Mouse (Mus musculus) hindbrain, embryonic 15.5 days (tissue): ENCODE data around the gene Ankrd65. TPM values are rescaled to one million over a fixed set of nuclear protein-coding genes. Genes with fewer than 3 reads are reported as not detected.

Experiments used
- ATAC-seq: fragments of 200-750 bp; cut with Nextera tagmentation; 2 replicates; pipeline ENCODE4 v1.8.0; 2017; ENCODE audit warnings: low read depth, moderate number of reproducible peaks, moderate TSS enrichment; ENCODE audit not compliant: low FRiP score
- H3K27ac ChIP-seq: fragments of 300-500 bp; sonication (generic); replicated peaks from 2 replicates; pipeline ENCODE4 v1.5.1; 2015; ENCODE audit warnings: mild to moderate bottlenecking, inconsistent platforms
- H3K27me3 ChIP-seq: fragments of 300-500 bp; sonication (generic); 2 replicates; pipeline ENCODE4 v1.6.1; 2015; ENCODE audit warnings: control low read depth, inconsistent platforms
- H3K36me3 ChIP-seq: fragments of 300-500 bp; sonication (generic); 2 replicates; pipeline ENCODE4 v1.6.1; 2015; ENCODE audit warnings: control low read depth, inconsistent platforms
- H3K4me1 ChIP-seq: fragments of 300-500 bp; sonication (generic); replicated peaks from 2 replicates; pipeline ENCODE4 v1.6.1; 2015; ENCODE audit warnings: control low read depth, inconsistent platforms
- H3K4me2 ChIP-seq: fragments of 300-500 bp; sonication (generic); 2 replicates; pipeline ENCODE4 v1.6.1; 2015; ENCODE audit warnings: moderate library complexity, mild to moderate bottlenecking, inconsistent platforms
- H3K4me3 ChIP-seq: fragments of 300-500 bp; sonication (generic); 2 replicates; pipeline ENCODE4 v1.5.1; 2015; ENCODE audit warnings: mild to moderate bottlenecking, inconsistent platforms
- H3K9ac ChIP-seq: fragments of 300-500 bp; sonication (generic); 2 replicates; pipeline ENCODE4 v1.6.1; 2015; ENCODE audit warnings: inconsistent platforms
- H3K9me3 ChIP-seq: fragments of 300-500 bp; sonication (generic); 2 replicates; pipeline ENCODE4 v1.6.1; 2016; ENCODE audit warnings: control low read depth, inconsistent platforms
- WGBS: fragments of 180-500 bp; shearing (Covaris S2); methylation state at CpG from one replicate; pipeline ENCODE4 v1.1.7; 2015; 5-methylcytosine and 5-hydroxymethylcytosine counted together
- microRNA-seq: library from miRNA; unstranded; fragments of <30 nt; microRNA quantifications from one replicate; pipeline ENCODE4, GENCODE M21; 2016
- polyA plus RNA-seq: library from polyadenylated mRNA; unstranded; fragments of >200 nt; fragmentation: Nextera tagmentation; extraction: Ambion mirVana; gene quantifications from 2 replicates; pipeline ENCODE4 v1.2.1, GENCODE M21; 2015

The Ankrd65 gene
- polyA plus RNA-seq, 1 experiment from 2014 or later: not detected

DNA sequence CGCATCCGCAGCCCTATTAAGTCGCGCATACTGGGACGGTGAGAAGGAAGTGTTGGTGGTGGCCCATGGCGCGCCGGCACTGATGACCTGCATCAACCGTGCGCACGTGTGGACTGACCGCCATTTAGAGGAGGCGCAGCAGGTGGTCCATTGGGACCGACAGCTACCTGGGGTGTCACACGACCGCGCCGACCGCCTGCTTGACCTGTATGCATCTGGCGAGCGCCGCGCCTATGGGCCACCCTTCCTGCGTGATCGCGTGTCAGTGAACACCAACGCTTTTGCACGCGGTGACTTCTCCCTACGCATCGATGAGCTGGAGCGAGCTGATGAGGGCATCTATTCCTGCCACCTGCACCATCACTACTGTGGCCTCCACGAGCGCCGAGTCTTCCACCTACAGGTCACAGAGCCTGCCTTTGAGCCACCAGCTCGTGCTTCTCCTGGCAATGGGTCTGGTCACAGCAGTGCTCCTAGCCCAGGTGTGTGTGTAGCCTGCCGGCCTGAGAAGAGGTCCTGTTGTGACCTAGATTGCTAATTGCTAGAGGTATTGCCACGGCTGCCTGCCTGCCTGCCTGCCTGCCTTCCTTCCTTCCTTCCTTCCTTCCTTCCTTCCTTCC lies 51.5 kb downstream of the Ankrd65 start:
- Histone ChIP-seq H3K36me3 (no peaks in the 10 kb centered on the region), H3K9ac (no peak overlapping the region), H3K4me1 (peaks cover 20% of the 10 kb centered on the region), H3K27me3 (peaks cover 6% of the 10 kb centered on the region), H3K27ac (no peak overlapping the region), H3K9me3 (no peaks in the 10 kb centered on the region), H3K4me2 (peak overlapping the region; percentile 52), H3K4me3 (0 out of 2 replicates have a peak overlapping the region, but pooled peaks have one; percentile 21)
- ATAC-seq: no peak
- WGBS: 35% methylated on average over 38 of the region's 38 CpGs

DNA sequence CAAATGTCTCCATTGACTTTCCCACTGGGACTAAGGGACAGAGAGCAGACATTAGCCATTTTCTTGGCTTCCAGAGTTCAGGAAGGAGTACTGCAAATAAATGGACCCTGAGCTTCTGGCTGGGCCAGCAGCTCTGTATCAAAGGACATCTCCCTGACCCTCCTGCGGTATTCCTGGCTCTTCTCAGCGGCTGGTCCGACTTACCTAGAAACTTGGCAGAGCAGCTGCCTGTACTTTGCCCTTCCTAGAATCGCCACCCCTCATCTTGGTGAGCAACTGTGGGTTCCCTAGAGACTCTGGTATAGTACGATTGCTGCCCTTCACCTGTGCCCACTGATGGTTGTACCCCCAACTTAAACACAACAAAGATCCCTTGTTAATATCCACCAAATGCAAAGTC lies 53.0 kb downstream of the Ankrd65 start:
- Histone ChIP-seq H3K4me3 (no peak overlapping the region), H3K4me2 (no peak overlapping the region), H3K36me3 (no peaks in the 10 kb centered on the region), H3K9ac (no peak overlapping the region), H3K9me3 (no peaks in the 10 kb centered on the region), H3K27ac (no peak overlapping the region), H3K4me1 (peaks cover 24% of the 10 kb centered on the region), H3K27me3 (peaks cover 6% of the 10 kb centered on the region)
- 88% methylated on average over 5 of the region's 5 CpGs for WGBS
- ATAC-seq: no peak

DNA sequence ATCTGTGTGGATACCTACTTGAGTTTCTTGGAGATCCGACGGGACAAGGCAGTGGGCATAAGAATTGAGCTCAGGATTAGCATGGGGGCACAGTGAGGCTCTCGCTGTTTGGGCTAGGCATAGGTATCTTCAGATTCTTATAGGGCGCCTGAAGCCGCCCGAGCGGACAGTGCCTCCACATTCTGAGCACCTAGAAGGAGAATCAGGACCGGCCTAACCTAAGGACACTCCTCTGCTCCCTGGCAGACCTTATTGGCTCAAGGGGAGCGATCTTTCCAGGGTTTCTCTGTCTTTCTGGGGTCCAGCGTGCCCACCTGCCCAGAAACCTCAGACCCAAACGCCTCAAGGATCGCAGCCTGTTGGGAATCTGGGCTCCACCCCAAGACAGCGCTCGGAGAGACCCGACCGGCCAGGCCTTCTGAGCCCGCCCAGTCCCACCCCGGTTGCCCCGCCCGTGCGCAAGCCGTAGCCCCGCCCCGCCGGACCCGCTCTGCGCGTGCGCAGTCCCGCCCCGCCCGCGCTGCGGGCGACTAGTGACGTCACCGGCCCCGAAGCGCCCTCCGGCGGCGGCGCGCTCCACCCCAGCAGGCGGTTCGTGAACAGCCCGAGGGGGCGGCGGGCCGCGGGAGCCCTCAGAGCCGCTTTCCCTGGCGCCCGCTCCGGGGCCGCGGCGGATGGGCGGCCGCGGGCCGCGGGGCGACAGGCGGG lies 56.8 kb downstream of the Ankrd65 start, which contains the start of gene Dvl1:
TSS of gene Dvl1 (plus strand) at position 532 of the 708 bp plus-strand sequence.
- Histone ChIP-seq H3K4me3 (peak within 1 kb of the TSS; percentile 51), H3K36me3 (no peaks in the 10 kb centered on the region), H3K9me3 (no peaks in the 10 kb centered on the region), H3K4me2 (peak within 1 kb of the TSS; percentile 84), H3K27ac (peak within 1 kb of the TSS; percentile 85), H3K4me1 (peaks cover 45% of the 10 kb centered on the region), H3K9ac (peak within 1 kb of the TSS; percentile 96), H3K27me3 (no peaks in the 10 kb centered on the region)
- WGBS: 5% methylated on average over 28 of the region's 65 CpGs
- ATAC-seq: peak; percentile 88

DNA sequence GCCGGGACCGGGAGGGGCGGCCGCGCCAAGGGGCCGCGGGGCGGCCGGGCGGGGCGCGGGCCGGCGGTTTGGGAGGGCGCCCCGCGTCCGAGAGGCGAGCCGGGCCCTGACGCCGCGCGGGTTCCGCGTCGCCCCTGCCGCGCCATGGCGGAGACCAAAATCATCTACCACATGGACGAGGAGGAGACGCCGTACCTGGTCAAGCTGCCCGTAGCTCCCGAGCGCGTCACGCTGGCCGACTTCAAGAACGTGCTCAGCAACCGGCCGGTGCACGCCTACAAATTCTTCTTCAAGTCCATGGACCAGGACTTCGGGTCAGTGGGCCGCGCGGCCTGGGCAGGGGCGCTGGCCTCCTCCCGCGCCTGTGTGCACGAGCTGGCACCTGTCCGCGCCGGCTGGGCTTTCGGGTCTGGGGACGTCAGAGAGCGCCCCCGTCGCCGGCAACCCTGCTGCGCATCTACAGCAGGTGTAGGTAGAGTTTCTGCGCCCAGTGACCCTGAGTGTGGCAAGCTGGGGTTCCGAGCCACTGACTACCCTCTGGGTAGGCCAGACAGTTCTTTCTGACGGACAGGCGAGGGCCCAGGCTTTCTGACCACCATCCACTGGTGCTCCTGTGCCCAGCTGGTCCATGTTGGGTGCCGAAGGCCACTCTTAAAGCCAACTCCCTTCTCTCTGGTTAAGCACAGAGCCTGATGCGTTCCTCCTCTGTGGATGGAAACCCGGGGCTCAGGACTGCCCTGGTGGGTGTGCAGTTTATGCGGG lies 57.5 kb downstream of the Ankrd65 start:
- Histone ChIP-seq H3K27me3 (no peaks in the 10 kb centered on the region), H3K9ac (peak overlapping the region; percentile 96), H3K4me3 (peak overlapping the region; percentile 51), H3K36me3 (no peaks in the 10 kb centered on the region), H3K27ac (peak overlapping the region; percentile 85), H3K4me1 (peaks cover 45% of the 10 kb centered on the region), H3K9me3 (no peaks in the 10 kb centered on the region), H3K4me2 (peak overlapping the region; percentile 84)
- peak; percentile 63; the same call in 1 of the 2 replicates for ATAC-seq
- WGBS: under 1% methylated on average over 60 of the region's 69 CpGs

DNA sequence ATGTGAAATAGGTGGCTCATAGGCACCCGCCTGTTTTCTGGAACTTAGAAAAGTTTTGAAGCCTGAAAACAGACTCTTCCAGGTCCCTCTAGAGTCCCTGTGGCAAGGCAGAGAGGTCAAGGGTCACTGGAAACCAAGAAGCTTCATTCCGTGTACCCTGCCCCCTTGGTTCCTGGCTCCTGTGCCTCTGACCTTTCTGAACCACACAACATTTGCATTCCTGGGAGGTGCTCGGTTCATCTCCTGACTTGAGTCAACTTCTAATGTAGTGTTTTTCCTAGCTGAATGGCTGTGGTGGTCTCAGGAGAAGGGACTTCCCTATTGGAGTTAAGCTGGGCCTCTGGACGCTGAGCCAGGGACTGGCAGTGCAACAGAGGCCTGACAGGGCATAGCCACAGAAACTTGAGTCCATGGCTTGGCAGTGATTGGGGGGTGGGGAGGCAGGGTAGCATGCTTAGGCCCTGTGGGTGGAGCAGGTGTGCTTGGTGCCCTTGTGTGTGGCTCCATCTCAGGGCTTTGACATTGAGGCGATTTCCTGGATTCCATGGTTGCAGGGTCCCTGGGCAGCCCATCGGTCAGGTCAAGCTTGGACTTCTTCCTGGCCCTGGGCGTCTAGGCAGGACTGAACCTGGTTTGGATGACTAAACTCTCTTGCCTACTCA lies 58.3 kb downstream of the Ankrd65 start:
- 57% methylated on average over 7 of the region's 7 CpGs for WGBS
- peaks cover 45% of the 10 kb centered on the region for H3K4me1 ChIP-seq
- ATAC-seq: no peak
- H3K36me3 ChIP-seq: no peaks in the 10 kb centered on the region
- no peaks in the 10 kb centered on the region for H3K27me3 ChIP-seq
- no peaks in the 10 kb centered on the region for H3K9me3 ChIP-seq
- no peak overlapping the region for H3K27ac ChIP-seq
- peak overlapping the region; percentile 51 for H3K4me3 ChIP-seq
- H3K9ac ChIP-seq: peak overlapping the region; percentile 96
- H3K4me2 ChIP-seq: peak overlapping the region; percentile 84

Small RNA genes lying within 50 kb of the gene (microRNA-seq; reads per million reads assigned to microRNA genes)
- not detected for gene Gm27743

Other genes starting within 250 kb of the Ankrd65 start
- gene Nadk, start 228.1 kb upstream of the Ankrd65 start, polyA plus RNA-seq: 80.6 and 85.9 TPM in 2 replicates
- 14.6 and 16.3 TPM in 2 replicates for gene Slc35e2, start 189.0 kb upstream of the Ankrd65 start, polyA plus RNA-seq
- 49.3 and 53.0 TPM in 2 replicates for gene Cdk11b, start 165.6 kb upstream of the Ankrd65 start, polyA plus RNA-seq
- gene Gm10563, start 145.0 kb upstream of the Ankrd65 start, polyA plus RNA-seq: not detected in 2 replicates
- gene Mmp23, start 137.1 kb upstream of the Ankrd65 start, polyA plus RNA-seq: 4.7 and 6.5 TPM in 2 replicates
- 50.6 and 62.2 TPM in 2 replicates for gene Mib2, start 121.2 kb upstream of the Ankrd65 start, polyA plus RNA-seq
- 17.2 and 20.6 TPM in 2 replicates for gene Fndc10, start 96.1 kb upstream of the Ankrd65 start, polyA plus RNA-seq
- 160 and 166 TPM in 2 replicates for gene Ssu72, start 85.6 kb upstream of the Ankrd65 start, polyA plus RNA-seq
- gene Tmem240, start 55.6 kb upstream of the Ankrd65 start, polyA plus RNA-seq: 23.8 and 27.0 TPM in 2 replicates
- gene Atad3a, start 29.3 kb upstream of the Ankrd65 start, polyA plus RNA-seq: 92.0 and 99.4 TPM in 2 replicates
- 32.2 and 33.7 TPM in 2 replicates for gene Vwa1, start 15.7 kb upstream of the Ankrd65 start, polyA plus RNA-seq
- gene Tmem88b, start 4.6 kb upstream of the Ankrd65 start, polyA plus RNA-seq: 0.98 and 1.2 TPM in 2 replicates
- gene Mrpl20, start 12.4 kb downstream of the Ankrd65 start, polyA plus RNA-seq: 248 and 265 TPM in 2 replicates
- 134 and 137 TPM in 2 replicates for gene Ccnl2, start 22.1 kb downstream of the Ankrd65 start, polyA plus RNA-seq
- 129 TPM in 2 replicates for gene Aurkaip1, start 40.8 kb downstream of the Ankrd65 start, polyA plus RNA-seq
- gene Mxra8, start 49.2 kb downstream of the Ankrd65 start, polyA plus RNA-seq: 32.5 and 32.7 TPM in 2 replicates
- 30.8 and 32.8 TPM in 2 replicates for gene Dvl1, start 57.0 kb downstream of the Ankrd65 start, polyA plus RNA-seq
- gene Tas1r3, start 72.9 kb downstream of the Ankrd65 start, polyA plus RNA-seq: 0.43 and 0.54 TPM in 2 replicates
- gene Cptp, start 79.0 kb downstream of the Ankrd65 start, polyA plus RNA-seq: 25.6 and 29.1 TPM in 2 replicates
- 71.6 and 78.6 TPM in 2 replicates for gene Ints11, start 79.1 kb downstream of the Ankrd65 start, polyA plus RNA-seq
- 58.5 and 62.9 TPM in 2 replicates for gene Pusl1, start 101.3 kb downstream of the Ankrd65 start, polyA plus RNA-seq
- 68.8 and 74.6 TPM in 2 replicates for gene Acap3, start 101.4 kb downstream of the Ankrd65 start, polyA plus RNA-seq
- gene Ube2j2, start 153.4 kb downstream of the Ankrd65 start, polyA plus RNA-seq: 104 and 115 TPM in 2 replicates
- gene C1qtnf12, start 171.9 kb downstream of the Ankrd65 start, polyA plus RNA-seq: 13.4 and 16.6 TPM in 2 replicates
- 33.1 and 35.9 TPM in 2 replicates for gene B3galt6, start 202.2 kb downstream of the Ankrd65 start, polyA plus RNA-seq
- 114 and 120 TPM in 2 replicates for gene Sdf4, start 202.4 kb downstream of the Ankrd65 start, polyA plus RNA-seq
- 0.64 and 0.73 TPM in 2 replicates for gene Tnfrsf4, start 223.4 kb downstream of the Ankrd65 start, polyA plus RNA-seq
- 1.9 and 2.1 TPM in 2 replicates for gene Tnfrsf18, start 235.7 kb downstream of the Ankrd65 start, polyA plus RNA-seq